Mouse (Mus musculus) testis, postnatal 10 days (tissue): ENCODE data around the gene Lgi1.

ENCODE experiments used
- DNase-seq: peaks from one replicate; pipeline ENCODE4 v3.0.0; 2021; ENCODE audit warnings: low spot score

Lgi1 gene

GRCm38 (mm10) chr19:38261351-38261750, 3.0 kb upstream of the Lgi1 start:
- no peak for DNase-seq

- peak; percentile 50 for DNase-seq
Observed at GRCm38 (mm10) chr19:38263829-38264504, 369 bp upstream of the Lgi1 start.

GRCm38 (mm10) chr19:38265767-38266166, 1.4 kb downstream of the Lgi1 start:
- no peak for DNase-seq

GRCm38 (mm10) chr19:38267469-38267868, 3.1 kb downstream of the Lgi1 start:
- DNase-seq: no peak

- no peak for DNase-seq
Observed at GRCm38 (mm10) chr19:38271071-38271470, 6.7 kb downstream of the Lgi1 start.

GRCm38 (mm10) chr19:38273820-38274219, 9.5 kb downstream of the Lgi1 start:
- no peak for DNase-seq

- DNase-seq: no peak
Observed at GRCm38 (mm10) chr19:38274747-38275421, 10.5 kb downstream of the Lgi1 start.

- no peak for DNase-seq
Observed at GRCm38 (mm10) chr19:38276226-38276625, 11.9 kb downstream of the Lgi1 start.

- no peak for DNase-seq
Observed at GRCm38 (mm10) chr19:38280242-38280641, 15.9 kb downstream of the Lgi1 start.

GRCm38 (mm10) chr19:38282407-38282806, 18.1 kb downstream of the Lgi1 start:
- no peak for DNase-seq

- no peak for DNase-seq
Observed at GRCm38 (mm10) chr19:38288556-38288955, 24.2 kb downstream of the Lgi1 start.

- DNase-seq: no peak
Observed at GRCm38 (mm10) chr19:38291432-38291831, 27.1 kb downstream of the Lgi1 start.

- DNase-seq: no peak
Observed at GRCm38 (mm10) chr19:38298018-38298626, 33.8 kb downstream of the Lgi1 start.

GRCm38 (mm10) chr19:38308116-38308515, 43.8 kb downstream of the Lgi1 start:
- DNase-seq: no peak

GRCm38 (mm10) chr19:38315099-38315498, 50.8 kb downstream of the Lgi1 start:
- no peak for DNase-seq

GRCm38 (mm10) chr19:38316602-38317313, 52.4 kb downstream of the Lgi1 start:
- DNase-seq: no peak

- no peak for DNase-seq
Observed at GRCm38 (mm10) chr19:38318308-38318707, 54.0 kb downstream of the Lgi1 start.

- DNase-seq: no peak
Observed at GRCm38 (mm10) chr19:38319168-38319567, 54.8 kb downstream of the Lgi1 start.

- DNase-seq: no peak
Observed at GRCm38 (mm10) chr19:38320651-38321188, 56.4 kb downstream of the Lgi1 start.

- no peak for DNase-seq
Observed at GRCm38 (mm10) chr19:38323726-38324125, 59.4 kb downstream of the Lgi1 start.

- DNase-seq: peak; percentile 51
Observed at GRCm38 (mm10) chr19:38324147-38325028, 60.1 kb downstream of the Lgi1 start.
